Mouse (Mus musculus): ENCODE measurements around the gene Lrrc46. TPM values are rescaled to one million over a fixed set of nuclear protein-coding genes. Genes with fewer than 3 reads are reported as not detected.
A peak's percentile ranks its signal among the peaks of the same experiment; 100 is the strongest.

Gene Lrrc46
- polyA plus RNA-seq, 1 experiment from 2014 or later, result 4.6 TPM

GRCm38 (mm10) chr11:96996773-96997379 lies 44.3 kb downstream of the Lrrc46 start:
- H3K4me3 ChIP-seq, result peak overlapping the region; percentile 36
- 0 out of 2 replicates have a peak, but pooled peaks have one; percentile 37 for ATAC-seq (replicated peaks)
- no peaks in the 10 kb centered on the region for H3K9me3 ChIP-seq
- H3K27ac ChIP-seq (replicated peaks), result peak overlapping the region; percentile 36; the same call in 1 of the 2 replicates
- H3K27me3 ChIP-seq, result no peaks in the 10 kb centered on the region
- peak overlapping the region; percentile 64 for H3K4me2 ChIP-seq (replicated peaks)
- H3K9ac ChIP-seq (replicated peaks), result peak overlapping the region; percentile 51
- H3K36me3 ChIP-seq, result no peaks in the 10 kb centered on the region
- WGBS, result 3% methylated on average over 17 of the region's 17 CpGs
- peaks cover 17% of the 10 kb centered on the region for H3K4me1 ChIP-seq

- no peak for ATAC-seq (replicated peaks)
- Histone ChIP-seq H3K4me2 (replicated peaks) (peak overlapping the region; percentile 64; the same call in 1 of the 2 replicates), H3K27me3 (no peaks in the 10 kb centered on the region), H3K9ac (replicated peaks) (no peak overlapping the region), H3K9me3 (no peaks in the 10 kb centered on the region), H3K36me3 (no peaks in the 10 kb centered on the region), H3K4me1 (peaks cover 17% of the 10 kb centered on the region), H3K4me3 (no peak overlapping the region), H3K27ac (replicated peaks) (no peak overlapping the region)
- 77% methylated on average over 15 of the region's 15 CpGs for WGBS
Measured at GRCm38 (mm10) chr11:96995836-96996772, 45.1 kb downstream of the Lrrc46 start.

GRCm38 (mm10) chr11:96995031-96995430 lies 46.2 kb downstream of the Lrrc46 start:
- Histone ChIP-seq H3K4me2 (replicated peaks) (no peak overlapping the region), H3K9me3 (no peaks in the 10 kb centered on the region), H3K9ac (replicated peaks) (no peak overlapping the region), H3K27me3 (no peaks in the 10 kb centered on the region), H3K4me1 (peaks cover 17% of the 10 kb centered on the region), H3K4me3 (no peak overlapping the region), H3K36me3 (no peaks in the 10 kb centered on the region), H3K27ac (replicated peaks) (no peak overlapping the region)
- no peak for ATAC-seq (replicated peaks)
- 35% methylated on average over 5 of the region's 5 CpGs for WGBS

- WGBS, result 63% methylated on average over 8 of the region's 8 CpGs
- no peak for ATAC-seq (replicated peaks)
- H3K9ac ChIP-seq (replicated peaks), result no peak overlapping the region
Measured at GRCm38 (mm10) chr11:96992722-96993311, 48.4 kb downstream of the Lrrc46 start.

GRCm38 (mm10) chr11:96991501-96991900 lies 49.7 kb downstream of the Lrrc46 start:
- peaks cover 19% of the 10 kb centered on the region; the same call in 1 of the 2 replicates for H3K27me3 ChIP-seq
- H3K4me1 ChIP-seq, result peaks cover 11% of the 10 kb centered on the region
- no peak for ATAC-seq (replicated peaks)
- WGBS, result 83% methylated on average over 5 of the region's 5 CpGs
- H3K27ac ChIP-seq (replicated peaks), result no peak overlapping the region
- no peak overlapping the region for H3K9ac ChIP-seq (replicated peaks)
- H3K9me3 ChIP-seq, result no peaks in the 10 kb centered on the region
- H3K4me2 ChIP-seq (replicated peaks), result no peak overlapping the region
- no peak overlapping the region for H3K4me3 ChIP-seq
- no peaks in the 10 kb centered on the region for H3K36me3 ChIP-seq

More at GRCm38 (mm10) chr11:96992722-96993311, 48.4 kb downstream of the Lrrc46 start:
- Histone ChIP-seq H3K4me1 (peaks cover 25% of the 10 kb centered on the region), H3K9me3 (no peaks in the 10 kb centered on the region), H3K4me2 (replicated peaks) (no peak overlapping the region), H3K27me3 (0 out of 2 replicates have a peak, but pooled peaks cover 10% of the 10 kb centered on the region), H3K4me3 (no peak overlapping the region), H3K27ac (replicated peaks) (no peak overlapping the region), H3K36me3 (no peaks in the 10 kb centered on the region)

- H3K27ac ChIP-seq (replicated peaks), result 0 out of 2 replicates have a peak overlapping the region, but pooled peaks have one; percentile 28
- no peaks in the 10 kb centered on the region for H3K36me3 ChIP-seq
- peak overlapping the region; percentile 26; the same call in 1 of the 2 replicates for H3K9ac ChIP-seq (replicated peaks)
- ATAC-seq (replicated peaks), result peak; percentile 67
- H3K9me3 ChIP-seq, result no peaks in the 10 kb centered on the region
- H3K4me1 ChIP-seq, result peaks cover 8% of the 10 kb centered on the region; the same call in 1 of the 2 replicates
- peaks cover 34% of the 10 kb centered on the region; the same call in 1 of the 2 replicates for H3K27me3 ChIP-seq
- H3K4me3 ChIP-seq, result peak overlapping the region; percentile 41
- WGBS, result 5% methylated on average over 31 of the region's 31 CpGs
- peak overlapping the region; percentile 58 for H3K4me2 ChIP-seq (replicated peaks)
Measured at GRCm38 (mm10) chr11:96987873-96988655, 53.1 kb downstream of the Lrrc46 start.

GRCm38 (mm10) chr11:96986463-96986862 lies 54.7 kb downstream of the Lrrc46 start:
- no peak for ATAC-seq (replicated peaks)
- Histone ChIP-seq H3K9ac (replicated peaks) (no peak overlapping the region), H3K4me3 (no peak overlapping the region), H3K36me3 (no peaks in the 10 kb centered on the region), H3K4me2 (replicated peaks) (no peak overlapping the region), H3K27ac (replicated peaks) (no peak overlapping the region), H3K27me3 (peaks cover 34% of the 10 kb centered on the region; the same call in 1 of the 2 replicates), H3K9me3 (no peaks in the 10 kb centered on the region), H3K4me1 (peaks cover 8% of the 10 kb centered on the region; the same call in 1 of the 2 replicates)
- WGBS, result 71% methylated on average over 3 of the region's 3 CpGs

- H3K9me3 ChIP-seq, result no peaks in the 10 kb centered on the region
- no peak overlapping the region for H3K4me2 ChIP-seq (replicated peaks)
- no peak for ATAC-seq (replicated peaks)
- 23% methylated on average over 4 of the region's 4 CpGs for WGBS
- H3K27ac ChIP-seq (replicated peaks), result no peak overlapping the region
- H3K9ac ChIP-seq (replicated peaks), result no peak overlapping the region
- H3K36me3 ChIP-seq, result no peaks in the 10 kb centered on the region
- peaks cover 34% of the 10 kb centered on the region; the same call in 1 of the 2 replicates for H3K27me3 ChIP-seq
- H3K4me3 ChIP-seq, result no peak overlapping the region
- peaks cover 8% of the 10 kb centered on the region; the same call in 1 of the 2 replicates for H3K4me1 ChIP-seq
Measured at GRCm38 (mm10) chr11:96984903-96985302, 56.3 kb downstream of the Lrrc46 start.

Small RNAs within 50 kb of the gene (microRNA-seq; reads per million reads assigned to microRNA genes)
- gene Mir8103, result 1.1 reads per million

Other genes with a start within 250 kb of the Lrrc46 start
- 55.7 and 59.6 TPM in 2 replicates for gene Nfe2l1, start 211.4 kb downstream of the Lrrc46 start, polyA plus RNA-seq (2015; fragmentation: Nextera tagmentation; extraction: Ambion mirVana)
- 12.2 and 13.5 TPM in 2 replicates for gene Copz2, start 191.5 kb downstream of the Lrrc46 start, polyA plus RNA-seq (2015; fragmentation: Nextera tagmentation; extraction: Ambion mirVana)
- gene Cdk5rap3, start 124.9 kb downstream of the Lrrc46 start, polyA plus RNA-seq (2015; fragmentation: Nextera tagmentation; extraction: Ambion mirVana), result 106 and 109 TPM in 2 replicates
- gene Prr15l, start 113.3 kb downstream of the Lrrc46 start, polyA plus RNA-seq (2015; fragmentation: Nextera tagmentation; extraction: Ambion mirVana), result 0.17 TPM in 1 of 2 replicates, not detected in the other
- gene Pnpo, start 97.4 kb downstream of the Lrrc46 start, polyA plus RNA-seq (2015; fragmentation: Nextera tagmentation; extraction: Ambion mirVana), result 20.7 and 21.5 TPM in 2 replicates
- gene Sp2, start 58.4 kb downstream of the Lrrc46 start, polyA plus RNA-seq (2015; fragmentation: Nextera tagmentation; extraction: Ambion mirVana), result 14.9 and 16.1 TPM in 2 replicates
- gene Sp6, start 28.0 kb downstream of the Lrrc46 start, polyA plus RNA-seq (2015; fragmentation: Nextera tagmentation; extraction: Ambion mirVana), result 0.10 and 0.43 TPM in 2 replicates
- gene Scrn2, start 11.5 kb downstream of the Lrrc46 start, polyA plus RNA-seq (2015; fragmentation: Nextera tagmentation; extraction: Ambion mirVana), result 16.0 and 17.2 TPM in 2 replicates
- gene Mrpl10, start 153 bp upstream of the Lrrc46 start, polyA plus RNA-seq (2015; fragmentation: Nextera tagmentation; extraction: Ambion mirVana), result 57.0 and 58.4 TPM in 2 replicates
- 10.2 and 10.5 TPM in 2 replicates for gene Osbpl7, start 9.2 kb upstream of the Lrrc46 start, polyA plus RNA-seq (2015; fragmentation: Nextera tagmentation; extraction: Ambion mirVana)
- gene Tbx21, start 73.9 kb upstream of the Lrrc46 start, polyA plus RNA-seq (2015; fragmentation: Nextera tagmentation; extraction: Ambion mirVana), result 0.22 and 0.42 TPM in 2 replicates
- 6.2 and 7.6 TPM in 2 replicates for gene Tbkbp1, start 110.1 kb upstream of the Lrrc46 start, polyA plus RNA-seq (2015; fragmentation: Nextera tagmentation; extraction: Ambion mirVana)
- 40.6 and 41.8 TPM in 2 replicates for gene Kpnb1, start 146.5 kb upstream of the Lrrc46 start, polyA plus RNA-seq (2015; fragmentation: Nextera tagmentation; extraction: Ambion mirVana)
- gene Npepps, start 239.2 kb upstream of the Lrrc46 start, polyA plus RNA-seq (2015; fragmentation: Nextera tagmentation; extraction: Ambion mirVana), result 136 and 151 TPM in 2 replicates